Mouse (Mus musculus) T-helper 17 cell (primary cell): ENCODE measurements around the gene Ddx39b.

Source experiments
- in situ Hi-C, 2 experiments: fragments of 300-600 bp; cut with MboI, MseI; formaldehyde crosslinking; loops; 1 replicate in 1 of 2; 2 replicates in 1 of 2; pipeline ENCODE4 v1.15.1; 2025; ENCODE audit warnings: high pct_unique_total_duplicates in 2 of 2

Ddx39b gene

DNA sequence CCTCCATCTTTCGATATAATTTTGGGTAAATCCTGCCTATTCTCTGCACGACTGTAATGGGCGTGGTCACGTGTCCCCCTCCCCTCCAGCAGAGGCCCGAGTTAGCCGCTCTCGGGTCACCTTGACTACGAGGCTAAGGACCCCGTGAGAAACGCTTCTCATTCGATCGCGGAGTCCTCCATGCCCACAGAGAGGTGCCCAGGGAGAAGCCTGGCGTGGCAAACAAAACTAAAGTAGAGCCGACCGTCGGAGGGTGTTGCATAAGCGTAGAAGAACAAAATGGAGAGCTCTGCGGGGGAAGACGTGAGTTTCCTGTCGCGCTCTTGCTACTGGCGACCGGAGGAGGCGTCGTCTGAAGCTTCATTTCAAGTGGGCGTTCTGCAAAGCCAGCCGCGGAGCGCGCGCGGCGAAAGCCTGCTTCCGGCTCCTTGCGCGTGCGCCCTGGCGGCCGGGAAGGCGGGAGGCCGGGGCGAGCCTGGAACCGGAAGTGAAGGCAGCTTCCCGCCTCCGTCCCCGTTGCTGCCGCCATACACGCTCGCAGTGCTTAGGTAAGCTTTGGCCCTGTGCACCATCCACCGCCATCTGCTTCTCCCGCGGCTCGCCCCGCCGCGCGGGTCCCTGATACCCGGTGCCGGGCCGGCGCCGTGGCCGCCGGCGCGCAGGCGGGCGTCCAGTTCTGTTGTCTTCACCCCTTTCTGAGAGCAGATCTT, at the start of gene Ddx39b:
TSS of gene Ddx39b (plus strand) at position 442 of the 710 bp plus-strand sequence.
- in situ Hi-C loops = loop anchor here (5.0 to 25.0 kb wide), 2 partner anchors 239 to 1129 kb away; partner anchors contain the start of genes Brd2 (in 1 of the 2), H2-DMa (in 1 of the 2) and Vars (in 1 of the 2)

DNA sequence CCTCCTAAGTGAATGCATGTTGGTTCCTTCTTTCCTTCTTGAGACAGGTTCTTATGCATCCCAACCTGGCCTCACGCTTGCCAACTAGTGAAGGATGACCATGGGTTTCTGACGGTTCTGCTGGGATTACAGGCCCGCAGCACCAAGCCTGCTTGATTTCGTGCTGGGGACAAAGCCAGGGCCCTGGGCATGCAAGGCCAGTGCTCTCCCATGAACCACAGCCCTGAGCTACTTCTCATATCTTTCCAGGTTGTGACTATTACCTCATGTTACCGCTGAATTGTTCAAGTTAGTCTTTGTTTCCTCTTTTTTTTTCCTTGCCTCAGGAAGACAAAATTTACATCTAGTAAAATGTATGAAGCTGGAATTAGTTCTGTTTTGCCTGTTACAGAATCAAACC, 48.6 kb upstream of the Ddx39b start:
- in situ Hi-C loops = no loop called here

DNA sequence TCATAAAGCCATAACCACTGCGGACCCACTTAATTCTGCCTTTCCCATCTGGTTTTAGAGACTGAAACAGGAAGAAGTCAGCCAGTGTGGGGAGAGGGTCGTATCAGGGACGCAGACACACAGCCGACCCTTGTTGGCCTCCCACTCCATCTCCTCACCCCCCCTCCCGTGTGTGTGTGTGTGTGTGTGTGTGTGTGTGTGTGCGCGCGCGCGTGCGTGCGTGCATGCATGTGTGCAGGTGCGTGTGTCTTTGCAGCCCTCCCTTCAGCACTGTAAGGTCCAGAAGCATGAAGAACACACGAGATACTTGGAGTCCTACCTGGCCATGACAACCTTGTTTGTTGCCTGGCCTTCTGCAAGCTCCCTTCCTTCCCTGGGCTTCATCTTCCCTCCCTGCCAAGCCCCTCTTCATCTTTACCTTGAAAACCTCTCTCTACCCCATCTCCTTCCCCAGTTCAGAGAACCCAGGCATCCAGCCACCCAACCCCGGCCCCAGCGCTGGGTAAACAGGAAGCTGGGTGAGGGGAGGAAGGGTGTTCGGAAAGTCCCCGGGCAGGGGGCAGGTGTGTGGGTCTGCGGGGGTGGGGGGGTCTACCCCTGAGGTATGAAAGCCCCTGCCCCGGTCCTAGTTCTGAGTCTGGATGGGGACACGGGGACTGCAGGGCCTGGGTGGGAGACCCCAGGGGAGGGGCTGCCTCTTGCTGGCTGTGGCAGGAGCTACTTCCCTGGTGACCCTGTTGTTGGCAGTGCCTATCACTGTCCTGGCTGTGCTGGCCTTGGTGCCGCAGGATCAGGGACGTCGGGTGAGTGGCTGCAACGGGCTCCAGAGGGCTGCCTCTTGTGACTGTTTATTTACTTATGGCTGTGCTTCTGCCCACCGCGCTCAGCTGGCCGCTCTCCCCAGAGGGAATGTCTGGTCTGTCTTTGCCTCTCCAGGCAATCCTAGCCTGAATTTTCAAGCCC, 47.4 kb upstream of the Ddx39b start, which contains the start of gene Ltb:
TSS of gene Ltb (plus strand) at position 559 of the 963 bp plus-strand sequence.
- in situ Hi-C loops = no loop called here

DNA sequence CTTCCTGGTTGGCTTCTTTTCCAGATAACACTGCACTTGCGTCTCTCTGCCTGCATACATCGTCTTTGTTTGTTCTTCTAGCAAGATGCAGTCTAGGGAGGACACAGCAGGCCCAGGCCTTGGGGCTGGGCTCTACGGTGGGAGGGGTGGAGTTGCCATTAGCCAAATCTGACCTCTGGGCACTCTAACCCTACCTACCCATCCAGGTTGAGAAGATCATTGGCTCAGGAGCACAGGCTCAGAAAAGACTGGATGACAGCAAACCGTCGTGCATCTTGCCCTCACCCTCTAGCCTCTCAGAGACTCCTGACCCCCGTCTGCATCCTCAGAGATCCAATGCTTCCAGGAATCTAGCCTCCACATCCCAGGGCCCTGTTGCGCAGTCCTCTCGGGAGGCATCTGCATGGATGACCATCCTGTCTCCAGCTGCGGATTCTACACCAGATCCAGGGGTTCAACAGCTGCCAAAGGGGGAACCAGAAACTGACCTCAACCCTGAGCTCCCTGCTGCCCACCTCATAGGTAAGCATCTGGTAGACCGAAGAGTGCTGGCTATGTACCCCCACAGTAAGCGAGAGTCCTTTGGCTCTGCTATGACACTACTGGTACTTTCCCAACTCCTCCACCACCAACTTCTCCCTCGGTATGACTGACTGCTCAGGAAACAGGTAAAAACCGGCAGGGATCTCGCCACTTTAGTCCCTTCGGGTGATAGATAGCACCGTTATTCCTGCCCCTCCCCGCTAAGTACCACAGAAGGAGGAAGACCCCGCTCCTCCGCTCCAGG, 46.5 kb upstream of the Ddx39b start:
- in situ Hi-C loops = no loop called here

DNA sequence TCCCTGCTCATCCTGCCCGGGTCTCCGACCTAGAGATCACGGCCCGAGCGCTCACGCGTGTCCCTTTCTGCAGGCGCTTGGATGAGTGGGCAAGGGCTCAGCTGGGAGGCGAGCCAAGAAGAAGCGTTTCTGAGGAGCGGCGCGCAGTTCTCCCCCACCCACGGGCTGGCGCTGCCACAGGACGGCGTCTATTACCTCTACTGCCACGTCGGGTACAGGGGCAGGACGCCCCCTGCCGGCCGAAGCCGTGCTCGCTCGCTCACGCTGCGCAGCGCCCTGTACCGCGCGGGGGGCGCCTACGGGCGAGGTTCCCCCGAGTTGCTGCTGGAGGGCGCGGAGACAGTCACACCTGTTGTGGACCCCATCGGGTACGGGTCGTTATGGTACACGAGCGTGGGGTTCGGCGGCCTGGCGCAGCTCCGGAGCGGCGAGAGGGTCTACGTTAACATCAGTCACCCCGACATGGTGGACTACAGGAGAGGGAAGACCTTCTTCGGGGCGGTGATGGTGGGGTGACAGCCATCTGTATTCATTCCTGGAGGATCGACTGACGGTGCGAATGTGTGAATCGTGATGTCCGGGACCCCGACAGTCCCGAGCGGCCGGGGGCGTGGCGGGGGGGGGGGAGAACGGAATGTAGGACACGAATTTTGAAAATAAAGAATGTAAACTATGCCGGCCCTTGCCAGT, 45.8 kb upstream of the Ddx39b start:
- in situ Hi-C loops = no loop called here

DNA sequence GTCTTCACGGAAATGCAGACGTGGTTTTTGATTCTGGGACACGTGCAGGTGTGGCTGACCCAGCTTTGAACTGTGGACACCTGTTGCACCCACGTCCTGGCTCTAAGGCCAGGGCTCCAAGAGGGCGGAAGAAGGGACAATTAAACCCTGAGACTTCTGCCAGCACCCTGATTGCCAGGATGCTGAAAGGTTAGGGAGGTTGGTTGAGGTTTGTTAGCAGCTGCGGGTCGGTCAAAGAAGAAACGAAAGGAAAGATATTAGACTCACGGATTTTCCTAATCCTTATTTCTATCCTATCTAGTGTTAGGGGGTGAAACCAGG, 45.3 kb upstream of the Ddx39b start:
- in situ Hi-C loops = no loop called here

DNA sequence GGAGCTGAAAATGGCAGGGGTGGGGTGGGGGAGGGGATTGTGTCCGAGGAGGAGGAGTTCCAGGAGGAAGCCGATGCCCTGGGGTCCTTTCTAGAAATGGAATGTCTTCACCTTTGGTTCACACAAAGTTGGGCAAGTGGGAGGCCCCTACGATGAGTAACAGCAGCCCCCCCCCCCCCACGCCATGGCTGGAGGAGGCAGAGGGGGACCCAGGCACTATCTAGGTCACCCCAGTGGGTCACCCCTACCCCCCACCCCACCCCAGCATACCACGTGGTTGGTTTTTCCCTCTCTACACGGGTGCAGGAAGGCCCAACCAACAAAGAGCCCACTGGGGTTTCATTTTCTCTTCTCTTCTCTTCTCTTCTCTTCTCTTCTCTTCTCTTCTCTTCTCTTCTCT, 44.4 kb upstream of the Ddx39b start:
- in situ Hi-C loops = no loop called here

DNA sequence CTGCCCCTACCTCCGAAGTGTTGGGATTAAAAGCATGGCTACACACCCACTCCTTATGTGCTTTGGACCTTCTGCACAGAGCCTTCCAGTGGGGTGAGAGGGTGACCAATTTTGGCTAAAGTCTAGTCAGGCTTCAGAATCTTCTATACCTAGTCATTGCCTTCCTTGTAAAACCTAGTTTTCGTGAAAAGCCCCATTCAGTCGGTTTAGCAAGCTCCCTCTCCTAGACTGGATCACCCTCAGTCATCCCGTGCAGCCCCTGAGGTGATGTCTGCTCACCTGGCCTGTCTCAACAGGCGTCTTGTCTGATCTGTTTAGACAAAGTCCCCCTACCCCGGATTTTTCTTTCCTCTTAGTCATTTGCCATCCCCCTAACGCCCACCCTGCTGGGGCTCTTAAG, 43.5 kb upstream of the Ddx39b start:
- in situ Hi-C loops = no loop called here

DNA sequence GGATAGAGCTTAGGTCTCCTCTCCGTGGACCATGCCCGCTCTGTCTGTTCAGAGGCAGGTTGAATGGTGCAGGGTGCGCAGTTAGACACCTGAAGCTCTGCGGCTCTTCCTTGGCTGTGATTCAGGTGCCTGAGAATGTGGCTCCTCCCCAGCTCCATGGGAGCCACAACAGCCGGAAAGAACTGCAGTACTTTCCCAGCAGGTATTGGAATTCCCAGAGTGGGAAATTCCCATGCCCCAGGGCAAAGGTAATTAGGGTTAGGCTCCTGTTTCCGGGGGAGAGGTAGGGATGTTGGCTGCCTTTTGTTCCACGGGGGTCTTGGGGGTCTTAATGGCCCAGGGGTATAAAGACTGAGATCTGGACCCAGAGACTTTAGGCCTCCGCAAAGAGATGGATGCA, 42.6 kb upstream of the Ddx39b start:
- in situ Hi-C loops = no loop called here

DNA sequence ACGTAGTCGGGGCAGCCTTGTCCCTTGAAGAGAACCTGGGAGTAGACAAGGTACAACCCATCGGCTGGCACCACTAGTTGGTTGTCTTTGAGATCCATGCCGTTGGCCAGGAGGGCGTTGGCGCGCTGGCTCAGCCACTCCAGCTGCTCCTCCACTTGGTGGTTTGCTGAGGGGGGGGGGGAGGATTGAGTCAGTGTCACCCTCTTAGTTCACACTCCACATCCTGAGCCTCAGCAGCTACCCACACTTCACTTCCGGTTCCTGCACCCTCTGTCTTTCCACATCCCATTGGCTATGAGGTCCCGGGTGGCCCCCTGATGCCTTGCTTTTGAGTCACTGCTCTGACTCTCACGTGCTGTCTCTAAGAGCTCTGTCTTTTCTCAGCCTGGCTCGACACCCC, 41.1 kb upstream of the Ddx39b start:
- in situ Hi-C loops = loop anchor here (5.0 to 25.0 kb wide), 2 partner anchors 37 to 1013 kb away; partner anchors contain the start of genes Psmb8 (in 2 of the 2), Psmb9 (in 2 of the 2), Tap1 (in 2 of the 2) and Nfkbil1 (in 1 of the 2)

DNA sequence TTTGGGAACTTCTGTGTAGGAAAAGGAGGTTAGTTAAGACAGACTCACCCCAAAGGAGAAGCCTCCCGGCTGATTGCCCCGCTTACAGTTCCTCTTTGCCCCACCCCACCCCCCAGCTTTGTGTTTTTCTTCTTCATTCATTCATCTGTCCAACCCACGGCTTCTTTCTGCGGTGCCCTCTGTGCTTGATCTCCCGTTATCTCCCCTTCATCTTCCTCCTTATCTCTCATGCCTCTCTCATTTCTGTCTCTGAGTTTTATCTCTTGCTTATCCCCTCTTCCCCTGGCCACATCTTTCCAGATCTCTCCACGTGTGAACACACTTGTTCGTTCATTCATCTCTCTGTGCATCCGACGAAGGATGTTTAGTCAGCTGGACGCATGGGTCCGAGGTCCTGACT, 40.4 kb upstream of the Ddx39b start:
- in situ Hi-C loops = loop anchor here (5.0 to 25.0 kb wide), 2 partner anchors 36 to 1014 kb away; partner anchors contain the start of genes Psmb8 (in 2 of the 2), Psmb9 (in 2 of the 2), Tap1 (in 2 of the 2) and Nfkbil1 (in 1 of the 2)

DNA sequence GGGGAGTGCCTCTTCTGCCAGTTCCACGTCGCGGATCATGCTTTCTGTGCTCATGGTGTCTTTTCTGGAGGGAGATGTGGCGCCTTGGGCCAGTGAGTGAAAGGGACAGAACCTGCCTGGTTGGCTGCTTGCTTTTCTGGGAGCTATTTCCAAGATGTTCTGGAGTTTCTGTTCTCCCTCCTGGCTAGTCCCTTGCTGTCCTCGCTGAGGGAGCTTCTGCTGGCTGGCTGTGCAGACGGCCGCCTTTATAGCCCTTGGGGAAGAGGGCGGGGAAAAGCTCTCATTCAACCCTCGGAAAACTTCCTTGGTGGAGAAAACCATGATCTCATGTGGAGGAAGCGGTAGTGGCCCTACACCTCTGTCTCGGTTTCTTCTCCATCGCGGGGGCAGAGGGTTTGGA, 39.8 kb upstream of the Ddx39b start, which contains the start of gene Tnf:
TSS of gene Tnf (minus strand) at position 221 of the 400 bp plus-strand sequence.
- in situ Hi-C loops = loop anchor here (5.0 to 25.0 kb wide), 2 partner anchors 36 to 1014 kb away; partner anchors contain the start of genes Psmb8 (in 2 of the 2), Psmb9 (in 2 of the 2), Tap1 (in 2 of the 2) and Nfkbil1 (in 1 of the 2)

DNA sequence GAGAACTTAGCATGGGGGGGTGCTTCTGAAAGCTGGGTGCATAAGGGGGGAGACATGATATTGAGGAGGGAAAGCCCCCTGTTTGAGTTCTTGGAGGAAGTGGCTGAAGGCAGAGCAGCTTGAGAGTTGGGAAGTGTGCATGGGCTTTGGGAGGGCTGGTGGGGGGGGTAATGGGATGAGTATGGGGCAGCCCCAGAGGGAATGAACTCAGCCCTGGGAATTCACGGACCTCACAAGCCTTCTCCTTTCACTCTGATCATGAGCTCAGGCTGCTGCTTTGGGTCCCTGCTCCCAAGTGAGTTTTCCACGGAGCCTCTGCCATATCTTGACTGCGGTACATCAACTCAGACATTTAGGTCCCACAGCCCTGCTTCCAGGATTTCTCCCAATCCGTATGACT, 39.1 kb upstream of the Ddx39b start:
- in situ Hi-C loops = loop anchor here (5.0 to 25.0 kb wide), 2 partner anchors 35 to 1015 kb away; partner anchors contain the start of genes Psmb8 (in 2 of the 2), Psmb9 (in 2 of the 2), Tap1 (in 2 of the 2) and Nfkbil1 (in 1 of the 2)

DNA sequence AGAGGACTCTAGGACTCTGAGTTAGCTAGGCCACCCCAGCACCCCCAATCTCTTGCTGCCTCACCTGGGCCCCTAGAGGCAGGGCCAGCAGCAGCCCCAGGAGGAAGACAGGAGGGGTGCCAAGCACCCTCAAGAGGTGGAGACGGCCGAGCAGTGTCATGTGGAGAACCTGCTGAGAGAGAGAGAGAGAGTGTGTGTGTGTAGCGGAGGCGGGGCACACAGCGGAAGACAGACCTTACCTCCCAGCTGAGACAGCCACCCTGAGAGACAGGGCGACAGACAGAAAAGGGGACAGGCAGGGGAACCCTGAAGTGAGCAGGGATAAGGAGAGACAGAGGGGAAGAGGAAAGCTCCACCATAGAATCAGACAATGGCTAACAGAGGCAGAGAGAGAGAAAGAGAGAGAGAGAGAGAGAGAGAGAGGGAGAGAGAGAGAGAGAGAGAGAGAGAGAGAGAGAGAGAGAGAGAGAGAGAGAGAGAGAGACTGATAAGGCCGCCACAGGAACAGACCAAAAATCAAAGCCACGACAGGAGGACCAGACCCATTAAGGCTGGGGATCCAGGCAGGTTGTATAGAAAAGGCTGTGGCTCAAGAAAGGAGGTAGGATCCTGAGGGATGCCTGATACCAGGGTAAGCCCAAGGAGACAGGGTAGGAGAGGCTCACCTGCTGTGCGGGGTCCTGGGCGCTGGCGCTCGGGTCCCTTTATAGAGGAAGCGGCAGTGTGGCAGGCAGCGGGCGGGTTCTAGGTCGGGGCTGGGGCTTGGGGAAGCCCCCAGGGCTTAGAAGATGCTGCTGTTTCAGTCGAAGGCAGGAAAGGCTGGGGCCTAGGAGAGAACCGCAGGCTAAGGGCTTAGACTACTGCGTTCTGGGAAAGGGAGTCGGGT, 36.8 kb upstream of the Ddx39b start, which contains the start of gene Lta:
TSS of gene Lta (minus strand) at position 858 of the 886 bp plus-strand sequence.
- in situ Hi-C loops = loop anchor here (5.0 to 25.0 kb wide), 2 partner anchors 33 to 1017 kb away; partner anchors contain the start of genes Psmb8 (in 2 of the 2), Psmb9 (in 2 of the 2), Tap1 (in 2 of the 2) and Nfkbil1 (in 1 of the 2)

DNA sequence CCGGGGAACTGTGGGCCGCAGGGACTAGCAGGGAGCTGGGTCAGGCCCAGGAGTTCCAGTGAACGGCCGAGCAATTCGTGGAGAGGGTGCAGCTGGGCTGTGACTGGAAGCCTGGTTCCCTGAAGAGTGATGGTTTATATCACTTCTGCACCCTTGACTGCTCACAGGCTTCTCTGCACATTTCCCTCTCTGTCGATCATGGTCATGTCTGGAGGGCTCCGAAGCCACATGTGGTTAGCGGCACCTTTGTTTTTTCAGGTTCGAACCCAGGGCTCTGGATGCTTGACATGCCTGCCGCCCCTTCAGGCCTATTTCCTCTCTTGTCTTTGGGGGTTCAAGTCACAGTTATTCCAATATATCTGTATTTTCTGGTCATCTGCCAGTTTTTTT, 36.2 kb upstream of the Ddx39b start:
- in situ Hi-C loops = loop anchor here (25.0 kb wide), 1 partner anchor 1018 kb away; the partner anchor contains the start of genes Psmb8 (in 2 of the 2), Psmb9 (in 2 of the 2) and Tap1 (in 2 of the 2)

DNA sequence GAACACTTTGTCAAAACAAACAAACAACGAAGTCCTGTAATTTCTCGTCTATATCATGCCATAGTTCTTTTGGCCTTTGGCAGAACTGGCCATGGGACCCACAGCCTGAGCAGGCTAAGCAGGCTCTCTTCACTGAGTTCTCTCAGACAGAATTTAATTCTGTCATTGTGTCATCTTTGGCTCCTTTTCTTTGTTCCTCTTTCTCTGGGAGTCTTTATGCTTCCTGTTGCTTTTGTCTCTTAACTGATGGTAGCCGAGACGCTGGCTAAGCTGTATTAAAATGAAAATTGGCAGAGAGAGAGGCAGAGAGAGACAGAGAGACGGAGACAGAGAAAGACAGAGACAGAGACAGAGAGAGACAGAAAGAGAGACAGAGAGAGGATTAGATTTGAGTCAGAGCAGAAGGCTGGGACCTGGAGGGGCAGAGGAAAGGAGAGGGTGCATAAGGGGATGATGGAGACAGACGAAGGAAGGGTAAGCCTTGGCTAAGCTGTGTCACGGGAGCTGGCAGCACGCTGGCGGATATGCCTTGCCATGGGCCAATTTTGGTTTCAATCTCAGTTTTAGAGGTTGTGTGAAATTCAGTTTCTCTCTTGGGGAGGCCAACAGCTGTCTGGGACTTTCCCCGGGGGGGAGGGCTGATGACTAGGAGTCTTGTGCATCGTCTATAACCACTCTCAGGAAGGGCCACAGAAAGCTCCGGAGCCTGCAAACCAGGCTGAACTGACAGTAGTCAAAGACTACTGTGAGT, 31.6 kb upstream of the Ddx39b start:
- in situ Hi-C loops = loop anchor here (10.0 to 25.0 kb wide), 2 partner anchors 815 to 1023 kb away; partner anchors contain the start of genes Psmb8 (in 2 of the 2), Psmb9 (in 2 of the 2), Tap1 (in 2 of the 2) and BC051142 (in 1 of the 2)

DNA sequence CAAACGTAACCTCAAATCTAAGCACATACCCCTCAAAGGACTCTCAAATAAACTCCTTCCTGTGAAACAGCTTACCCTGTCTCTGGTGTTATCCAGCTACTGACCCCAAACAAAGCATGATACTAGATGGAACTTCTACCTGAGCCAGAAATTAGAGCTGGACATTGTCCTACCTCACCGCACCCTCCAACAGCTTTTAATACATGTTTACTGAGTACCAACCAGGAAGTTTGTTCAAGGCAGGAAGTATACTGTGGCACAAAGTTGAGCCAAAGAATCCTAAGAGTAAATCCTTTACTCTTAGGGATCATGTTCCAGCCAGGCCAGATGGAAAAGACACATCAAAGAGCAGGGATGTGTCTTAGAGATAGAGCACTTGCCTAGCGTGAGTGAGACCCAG, 31.0 kb upstream of the Ddx39b start:
- in situ Hi-C loops = loop anchor here (10.0 to 25.0 kb wide), 2 partner anchors 816 to 1023 kb away; partner anchors contain the start of genes Psmb8 (in 2 of the 2), Psmb9 (in 2 of the 2), Tap1 (in 2 of the 2) and BC051142 (in 1 of the 2)

DNA sequence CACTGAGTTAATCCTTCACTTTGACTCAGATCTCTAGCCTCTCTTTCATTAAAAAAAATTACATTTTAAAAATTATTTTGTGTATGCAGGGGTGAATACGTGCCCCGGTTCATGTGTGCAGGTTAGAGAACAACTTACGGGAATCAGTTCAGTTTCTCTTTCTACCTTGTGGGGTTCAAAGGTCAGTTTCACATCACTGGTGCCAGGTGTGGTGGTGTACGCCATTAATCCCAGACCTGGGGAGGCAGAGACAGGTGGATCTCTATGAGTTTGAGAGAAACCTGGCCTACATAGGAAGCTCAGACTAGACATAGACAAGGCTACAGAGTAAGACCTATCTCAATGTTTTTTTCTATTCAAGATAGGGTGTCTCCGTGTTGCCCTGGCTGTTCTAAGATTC, 28.5 kb upstream of the Ddx39b start:
- in situ Hi-C loops = loop anchor here (10.0 to 25.0 kb wide), 2 partner anchors 818 to 1026 kb away; partner anchors contain the start of genes Psmb8 (in 2 of the 2), Psmb9 (in 2 of the 2), Tap1 (in 2 of the 2) and BC051142 (in 1 of the 2)
